8 mouse cellular contexts compared by ENCODE assay signal in the genomic region with DNA sequence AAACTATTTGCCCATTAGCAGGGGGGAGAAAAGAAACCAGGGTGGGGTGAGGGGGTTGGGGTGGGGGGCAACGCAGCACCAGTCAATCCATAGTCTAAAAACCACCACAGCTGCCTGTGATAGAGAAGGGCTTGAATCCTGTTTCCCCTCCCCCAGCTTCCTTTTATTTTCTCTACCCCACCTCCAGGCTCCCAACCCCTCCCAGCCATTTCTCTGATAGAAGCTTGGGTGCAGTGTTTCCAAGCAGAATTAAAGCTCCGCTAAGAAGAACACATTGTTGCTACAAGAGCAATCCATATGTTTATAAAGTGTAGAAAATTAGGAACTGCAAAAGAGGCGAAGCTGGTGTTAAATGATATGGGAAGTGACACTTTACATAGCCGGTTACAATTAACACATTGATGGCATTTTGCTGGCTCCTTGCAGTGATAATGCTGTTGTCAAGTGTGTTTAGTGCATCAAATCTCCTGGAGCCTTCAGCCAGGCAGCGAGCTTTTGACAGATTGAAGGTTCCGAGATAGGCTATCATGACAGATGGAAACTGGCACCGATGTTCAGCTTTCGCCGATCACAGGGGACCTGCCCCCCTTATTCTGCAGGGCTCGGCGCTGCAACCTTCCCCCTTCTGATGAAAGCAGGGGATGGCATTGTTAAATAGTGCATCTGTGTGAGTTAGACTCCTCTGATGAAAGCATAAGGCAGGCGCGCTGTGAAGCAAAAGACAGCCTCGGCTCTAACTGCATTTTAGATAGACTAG.
A peak's percentile ranks its signal among the peaks of the same experiment; 100 is the strongest.
DNase-seq lines count a peak whose midpoint lies in the region; ATAC-seq and TF ChIP-seq lines count a peak whose summit lies in the region.

No protein-coding gene starts in this region.

- ATAC-seq in cerebellum, adult (ENCODE audit: insufficient number of reproducible peaks, low FRiP score, low TSS enrichment), result 0 out of 2 replicates have a peak, but pooled peaks have one; percentile 31
- ATAC-seq in liver, embryonic 11.5 days (replicated peaks; ENCODE audit: low FRiP score), result no peak
- no peak for ATAC-seq in intestine, embryonic 15.5 days

- no peaks in the 10 kb centered on the region for H3K9me3 ChIP-seq in liver, embryonic 11.5 days (ENCODE audit: control insufficient read depth, low read length)
- H3K9me3 ChIP-seq in intestine, embryonic 15.5 days, result no peaks in the 10 kb centered on the region

- H3K27me3 ChIP-seq in liver, embryonic 11.5 days (replicated peaks; ENCODE audit: control insufficient read depth, insufficient read depth, low read length), result peaks cover 7% of the 10 kb centered on the region; the same call in 1 of the 2 replicates
- H3K27me3 ChIP-seq in intestine, embryonic 15.5 days (replicated peaks), result peaks cover 9% of the 10 kb centered on the region

- H3K9ac ChIP-seq in liver, embryonic 11.5 days (ENCODE audit: low read depth, low read length), result no peak overlapping the region
- no peak overlapping the region for H3K9ac ChIP-seq in intestine, embryonic 15.5 days

- H3K4me1 ChIP-seq in liver, embryonic 11.5 days (replicated peaks; ENCODE audit: control insufficient read depth, insufficient read depth, low read length), result peaks cover 6% of the 10 kb centered on the region
- H3K4me1 ChIP-seq in intestine, embryonic 15.5 days (replicated peaks), result peaks cover 11% of the 10 kb centered on the region
- peaks cover 2% of the 10 kb centered on the region; the same call in 1 of the 2 replicates for H3K4me1 ChIP-seq in olfactory bulb, adult 2 months (ENCODE audit: control insufficient read depth, insufficient read depth, low read length)

- H3K4me2 ChIP-seq in liver, embryonic 11.5 days, result peak overlapping the region; percentile 61
- H3K4me2 ChIP-seq in intestine, embryonic 15.5 days (replicated peaks), result peak overlapping the region; percentile 63

- no peaks in the 10 kb centered on the region for H3K36me3 ChIP-seq in liver, embryonic 11.5 days (ENCODE audit: control insufficient read depth, insufficient read depth, low read length)
- no peaks in the 10 kb centered on the region for H3K36me3 ChIP-seq in intestine, embryonic 15.5 days

- TF ChIP-seq POLR2A in olfactory bulb, adult 2 months (IDR thresholded peaks at IDR 0.05; ENCODE audit: insufficient read depth, low read depth, low read length), result no peak

- no peak overlapping the region for H3K27ac ChIP-seq in liver, embryonic 11.5 days (ENCODE audit: low read depth, low read length)
- no peak overlapping the region for H3K27ac ChIP-seq in intestine, embryonic 15.5 days
- 0 out of 2 replicates have a peak overlapping the region, but pooled peaks have one; percentile 30 for H3K27ac ChIP-seq in olfactory bulb, adult 2 months (ENCODE audit: insufficient read depth, low read depth, low read length)

- 1% methylated on average over 14 of the region's 14 CpGs for WGBS in liver, embryonic 11.5 days
- WGBS in intestine, embryonic 15.5 days, result 2% methylated on average over 14 of the region's 14 CpGs
- WGBS in olfactory bulb, adult 2 months, result 3% methylated on average over 14 of the region's 14 CpGs

- H3K4me3 ChIP-seq in liver, embryonic 11.5 days (ENCODE audit: low read depth, low read length), result peak overlapping the region; percentile 17; the same call in 1 of the 2 replicates
- peak overlapping the region; percentile 28 for H3K4me3 ChIP-seq in intestine, embryonic 15.5 days (replicated peaks)
- peak overlapping the region; percentile 45 for H3K4me3 ChIP-seq in olfactory bulb, adult 2 months (ENCODE audit: insufficient read depth, low read depth, low read length)

- no peak for TF ChIP-seq CTCF in olfactory bulb, adult 2 months (IDR thresholded peaks at IDR 0.05; ENCODE audit: insufficient read depth, low read depth, low read length)

- DNase-seq in cerebellum, adult 8-10 months, result no peak
- no peak for DNase-seq in liver, embryonic 11.5 days (ENCODE audit: low spot score)
- no peak for DNase-seq in liver
- no peak for DNase-seq in urinary bladder, adult 18-20 months (ENCODE audit: low spot score in 2 of 2)
- no peak for DNase-seq in adrenal gland, postnatal 25 days
